Comparison of ENCODE assay signal across 10 mouse cellular contexts in the genomic region with DNA sequence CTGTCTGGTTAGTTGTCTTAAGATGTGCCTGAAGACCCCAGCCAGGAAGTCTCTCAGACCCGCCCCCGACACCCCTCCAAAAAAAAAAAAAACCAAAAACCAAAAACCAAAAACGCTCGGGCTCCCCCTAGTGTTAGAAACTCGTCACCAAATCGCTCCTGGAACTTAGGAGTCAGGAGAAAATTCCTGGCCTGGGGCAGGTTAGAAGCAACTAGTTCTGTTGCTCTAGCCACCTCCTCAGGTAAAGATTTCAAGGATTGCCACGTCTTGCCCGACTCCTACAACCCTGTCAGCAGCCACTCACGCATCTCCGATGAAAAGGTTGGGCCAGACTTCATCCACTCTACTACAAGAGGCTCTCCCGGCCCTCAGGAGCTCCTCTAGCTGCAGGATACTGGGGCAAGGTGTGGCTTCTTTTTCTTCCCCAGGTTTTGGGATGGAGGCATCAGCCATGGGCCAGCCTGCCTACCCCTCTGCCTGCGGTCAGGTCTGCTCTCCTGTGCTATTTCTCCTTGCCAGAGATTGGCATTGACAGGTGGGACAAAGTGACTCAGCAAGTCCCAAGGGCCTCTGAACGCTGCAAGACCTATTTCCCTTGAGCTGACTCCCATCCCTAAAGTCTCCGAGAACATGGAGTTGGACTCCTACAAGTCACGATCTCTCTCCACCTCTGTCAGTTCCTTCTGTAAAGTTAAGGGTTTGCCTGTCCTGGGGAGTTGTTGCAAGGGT. TPM values are rescaled to one million over a fixed set of nuclear protein-coding genes. Genes with fewer than 3 reads are reported as not detected.
A peak's percentile ranks its signal among the peaks of the same experiment; 100 is the strongest.
DNase-seq lines count a peak whose midpoint lies in the region; ATAC-seq and TF ChIP-seq lines count a peak whose summit lies in the region.
"Had no signal": no experiment of that assay in that cellular context is flagged by ENCODE, and none has a peak within 500 bp of the region (broad histone marks: within the 10 kb centered on the region; RNA-seq: fewer than 3 reads in every experiment).

No protein-coding gene starts in this region.

- TF ChIP-seq EP300 in MEL (IDR thresholded peaks at IDR 0.05; ENCODE audit: low read depth in 1 of 2, low read length in 2 of 2): no peak

- 44% methylated on average over 15 of the region's 15 CpGs for WGBS in forebrain, embryonic 10.5 days
- 40% methylated on average over 15 of the region's 15 CpGs for WGBS in forebrain, embryonic 12.5 days

- no peaks in the 10 kb centered on the region for H3K9me3 ChIP-seq in forebrain, embryonic 10.5 days
- no peaks in the 10 kb centered on the region for H3K9me3 ChIP-seq in forebrain, embryonic 12.5 days
- no peaks in the 10 kb centered on the region for H3K9me3 ChIP-seq in megakaryocyte, embryonic 14.5 days
- no peaks in the 10 kb centered on the region for H3K9me3 ChIP-seq in MEL (replicated peaks; ENCODE audit: insufficient read depth, low read length)
- H3K9me3 ChIP-seq: stomach, embryonic 15.5 days had no signal

- H3K79me2 ChIP-seq in MEL (ENCODE audit: control insufficient read depth, insufficient read depth, low read length, poor library complexity): peaks cover 20% of the 10 kb centered on the region

- peak; percentile 35 for DNase-seq in forebrain, embryonic 10.5 days (ENCODE audit: extremely low spot score, low spot score)
- DNase-seq in MEL (ENCODE audit: low read depth, low spot score): peak; percentile 51
- peak; percentile 63 to 66 for DNase-seq in cerebellum, postnatal 36 days
- peak; percentile 82 to 83 for DNase-seq in kidney, postnatal 4 days
- peak; percentile 82 for DNase-seq in testis, postnatal 10 days (ENCODE audit: low spot score)

- peaks cover 28% of the 10 kb centered on the region for H3K4me1 ChIP-seq in forebrain, embryonic 10.5 days
- H3K4me1 ChIP-seq in forebrain, embryonic 12.5 days: peaks cover 16% of the 10 kb centered on the region
- peaks cover 60% of the 10 kb centered on the region for H3K4me1 ChIP-seq in megakaryocyte, embryonic 14.5 days
- peaks cover 6 to 20% of the 10 kb centered on the region in 2 experiments for H3K4me1 ChIP-seq in MEL (ENCODE audit: control insufficient read depth in 1 of 2, insufficient read depth in 2 of 2, low read length in 2 of 2)

- no peak for TF ChIP-seq POLR2A in MEL (IDR thresholded peaks at IDR 0.05; ENCODE audit: control insufficient read depth in 1 of 2, insufficient read depth in 1 of 2, low read depth in 1 of 2, low read length in 2 of 2, poor library complexity in 1 of 2)

- no peak for ATAC-seq in forebrain, embryonic 12.5 days (ENCODE audit: low FRiP score)
- no peak for ATAC-seq in megakaryocyte, adult 5-6 weeks (ENCODE audit: poor library complexity, severe bottlenecking)
- ATAC-seq: Patski had no signal

- no peak overlapping the region for H3K27ac ChIP-seq in forebrain, embryonic 10.5 days
- no peak overlapping the region for H3K27ac ChIP-seq in forebrain, embryonic 12.5 days
- no peak overlapping the region for H3K27ac ChIP-seq in MEL (ENCODE audit: control insufficient read depth, low read depth, low read length)
- H3K27ac ChIP-seq: stomach, embryonic 15.5 days had no signal

- no peak overlapping the region for H3K9ac ChIP-seq in forebrain, embryonic 12.5 days
- H3K9ac ChIP-seq in MEL (ENCODE audit: control insufficient read depth, low read depth, low read length, poor library complexity, severe bottlenecking): peak overlapping the region; percentile 44
- H3K9ac ChIP-seq: stomach, embryonic 15.5 days had no signal

- peak; percentile 27 to 51 (median 34); a peak in 4 of 6 replicates for TF ChIP-seq CTCF in MEL (IDR thresholded peaks at IDR 0.05 in 2 of 3, conservative IDR thresholded peaks at IDR 0.05 in 1 of 3; ENCODE audit: control insufficient read depth in 1 of 3, insufficient read depth in 1 of 3, low read depth in 2 of 3, low read length in 3 of 3, poor library complexity in 1 of 3, severe bottlenecking in 1 of 3)

- no peak overlapping the region for H3K4me2 ChIP-seq in forebrain, embryonic 12.5 days
- H3K4me2 ChIP-seq: stomach, embryonic 15.5 days had no signal

- peak; percentile 30 for TF ChIP-seq RAD21 in MEL (IDR thresholded peaks at IDR 0.05; ENCODE audit: low read depth, low read length)

- no peaks in the 10 kb centered on the region for H3K36me3 ChIP-seq in forebrain, embryonic 10.5 days (replicated peaks)
- no peaks in the 10 kb centered on the region for H3K36me3 ChIP-seq in forebrain, embryonic 12.5 days (replicated peaks)
- no peaks in the 10 kb centered on the region for H3K36me3 ChIP-seq in megakaryocyte, embryonic 14.5 days (replicated peaks; ENCODE audit: low read length)
- H3K36me3 ChIP-seq in MEL (ENCODE audit: control insufficient read depth in 1 of 2, insufficient read depth in 2 of 2, low read length in 2 of 2): peaks cover 0 to 12% of the 10 kb centered on the region in 2 experiments; a peak in 2 of 4 replicates
- H3K36me3 ChIP-seq: stomach, embryonic 15.5 days had no signal

- no peak overlapping the region for H3K4me3 ChIP-seq in forebrain, embryonic 10.5 days
- no peak overlapping the region for H3K4me3 ChIP-seq in forebrain, embryonic 12.5 days (replicated peaks)
- peak overlapping the region; percentile 74 for H3K4me3 ChIP-seq in megakaryocyte, embryonic 14.5 days (replicated peaks)
- peak overlapping the region; percentile 49 to 66 for H3K4me3 ChIP-seq in MEL (ENCODE audit: control insufficient read depth in 1 of 2, insufficient read depth in 1 of 2, low read depth in 2 of 2, low read length in 2 of 2)
- H3K4me3 ChIP-seq: stomach, embryonic 15.5 days had no signal

- H3K27me3 ChIP-seq in forebrain, embryonic 10.5 days (ENCODE audit: poor library complexity, severe bottlenecking): peaks cover 5% of the 10 kb centered on the region; the same call in 1 of the 2 replicates
- 0 out of 2 replicates have a peak, but pooled peaks cover 1% of the 10 kb centered on the region for H3K27me3 ChIP-seq in forebrain, embryonic 12.5 days
- peaks cover 16% of the 10 kb centered on the region for H3K27me3 ChIP-seq in megakaryocyte, embryonic 14.5 days (replicated peaks)
- H3K27me3 ChIP-seq in MEL (ENCODE audit: control insufficient read depth in 1 of 2, insufficient read depth in 2 of 2, low read length in 2 of 2): no peaks in the 10 kb centered on the region
- H3K27me3 ChIP-seq: Patski; stomach, embryonic 15.5 days had no signal

TF ChIP-seq in MEL, 35 proteins besides CTCF, POLR2A, EP300 and RAD21:
- TF ChIP-seq E2F4 (IDR thresholded peaks at IDR 0.05; ENCODE audit: borderline replicate concordance, low read depth, low read length) (no peak), NELFE (IDR thresholded peaks at IDR 0.05; ENCODE audit: low read depth, low read length) (no peak), ZMIZ1 (IDR thresholded peaks at IDR 0.05; ENCODE audit: low read depth, low read length) (no peak), ZKSCAN1 (IDR thresholded peaks at IDR 0.05; ENCODE audit: low read depth, low read length) (peak; percentile 37; the same call in 1 of the 2 replicates), SMC3 (IDR thresholded peaks at IDR 0.05; ENCODE audit: low read depth, low read length) (peak; percentile 36; the same call in 1 of the 2 replicates), ZNF384 (IDR thresholded peaks at IDR 0.05; ENCODE audit: low read depth, low read length) (peak; percentile 92)
TF ChIP-seq in MEL: peak in this region for 3.

RNA-seq across cellular contexts. Expression of gene Samd8, which starts 2.0 kb away (rescaled TPM):
- 9.4 and 11.4 TPM in 2 replicates for polyA plus RNA-seq in forebrain, embryonic 10.5 days (2016; fragmentation: Nextera tagmentation; extraction: Ambion mirVana)
- polyA plus RNA-seq in forebrain, embryonic 12.5 days (2016; fragmentation: Nextera tagmentation; extraction: Ambion mirVana): 13.9 and 17.0 TPM in 2 replicates
- 1.7 and 4.1 TPM in 2 replicates for polyA plus RNA-seq in megakaryocyte, embryonic 14.5 days (2012; ENCODE audit: insufficient read depth, low replicate concordance)
- 10.2 and 13.1 TPM in 2 replicates for total RNA-seq in megakaryocyte, adult 5-6 weeks (2015)
- 12.9 and 16.7 TPM in 2 replicates for total RNA-seq in megakaryocyte, adult 5-6 weeks (2017)
- total RNA-seq in MEL (2012; rRNA removed): 5.8 and 6.7 TPM in 2 replicates
- 1 to 10 TPM in 1 of 2 experiments, not detected in 1; 6.8 TPM for polyA plus RNA-seq in MEL (2012; ENCODE audit: insufficient read depth in 1 of 2, insufficient read length in 2 of 2, low read depth in 1 of 2, low replicate concordance in 2 of 2, missing spikeins in 1 of 2)

RNA-seq across cellular contexts. Expression of gene Dusp13, which starts 2.7 kb away (rescaled TPM):
- polyA plus RNA-seq in forebrain, embryonic 10.5 days (2016; fragmentation: Nextera tagmentation; extraction: Ambion mirVana): not detected in 2 replicates
- not detected in 2 replicates for polyA plus RNA-seq in forebrain, embryonic 12.5 days (2016; fragmentation: Nextera tagmentation; extraction: Ambion mirVana)
- 0.25 TPM in 1 of 2 replicates, not detected in the other for polyA plus RNA-seq in megakaryocyte, embryonic 14.5 days (2012; ENCODE audit: insufficient read depth, low replicate concordance)
- not detected in 2 replicates for total RNA-seq in megakaryocyte, adult 5-6 weeks (2015)
- total RNA-seq in megakaryocyte, adult 5-6 weeks (2017): not detected in 2 replicates
- total RNA-seq in MEL (2012; rRNA removed): not detected in 2 replicates
- under 1 TPM in 1 of 2 experiments, not detected in 1; 0.08 TPM for polyA plus RNA-seq in MEL (2012; ENCODE audit: insufficient read depth in 1 of 2, insufficient read length in 2 of 2, low read depth in 1 of 2, low replicate concordance in 2 of 2, missing spikeins in 1 of 2)
- polyA plus RNA-seq: stomach, embryonic 15.5 days had no signal

RNA-seq across cellular contexts. Expression of gene Dupd1, which starts 33.9 kb away (rescaled TPM):
- polyA plus RNA-seq in forebrain, embryonic 10.5 days (2016; fragmentation: Nextera tagmentation; extraction: Ambion mirVana): not detected in 2 replicates
- not detected in 2 replicates for polyA plus RNA-seq in forebrain, embryonic 12.5 days (2016; fragmentation: Nextera tagmentation; extraction: Ambion mirVana)
- not detected in 2 replicates for polyA plus RNA-seq in megakaryocyte, embryonic 14.5 days (2012; ENCODE audit: insufficient read depth, low replicate concordance)
- not detected in 2 replicates for total RNA-seq in megakaryocyte, adult 5-6 weeks (2015)
- not detected in 2 replicates for total RNA-seq in megakaryocyte, adult 5-6 weeks (2017)
- not detected in 2 replicates for total RNA-seq in MEL (2012; rRNA removed)
- polyA plus RNA-seq in MEL (2012; ENCODE audit: insufficient read depth in 1 of 2, insufficient read length in 2 of 2, low read depth in 1 of 2, low replicate concordance in 2 of 2, missing spikeins in 1 of 2): not detected
- polyA plus RNA-seq: Patski; stomach, embryonic 15.5 days had no signal

Comparison
In these comparisons a context has a peak if more than half of its experiments do, and no peak if none do; other contexts are left out.
1. H3K4me3 ChIP-seq: peak in megakaryocyte, embryonic 14.5 days (single experiment) and MEL (2 of 2); none in forebrain, embryonic 10.5 days (single experiment) and forebrain, embryonic 12.5 days (single experiment).
2. Peak in every context shown above with its lines, with median percentiles within 50 percentile points of each other: DNase-seq.